Mouse (Mus musculus) kidney, postnatal 0 days (tissue): Measurements from ENCODE around the gene Ctnnbip1. TPM values are rescaled to one million over a fixed set of nuclear protein-coding genes. Genes with fewer than 3 reads are reported as not detected.

ENCODE experiments used
- ATAC-seq: fragments of 200-750 bp; cut with Nextera tagmentation; replicated peaks from 2 replicates; pipeline ENCODE4 v1.8.0; 2017; ENCODE audit warnings: low read depth, moderate number of reproducible peaks, moderate TSS enrichment, moderate library complexity; ENCODE audit not compliant: low FRiP score
- DNase-seq: peaks from one replicate; pipeline ENCODE4 v3.0.0-alpha.2; 2016; ENCODE audit warnings: low spot score
- H3K27ac ChIP-seq: fragments of 300-500 bp; sonication (generic); 2 replicates; pipeline ENCODE4 v1.5.1; 2014; ENCODE audit warnings: mild to moderate bottlenecking
- H3K27me3 ChIP-seq: fragments of 300-500 bp; sonication (generic); 2 replicates; pipeline ENCODE4 v1.6.1; 2014; ENCODE audit warnings: low read length, mixed read lengths; ENCODE audit not compliant: insufficient read depth
- H3K36me3 ChIP-seq: fragments of 300-500 bp; sonication (generic); 2 replicates; pipeline ENCODE4 v1.6.1; 2014; ENCODE audit warnings: low read length, mixed read lengths; ENCODE audit not compliant: insufficient read depth
- H3K4me1 ChIP-seq: fragments of 300-500 bp; sonication (generic); replicated peaks from 2 replicates; pipeline ENCODE4 v1.6.1; 2014; ENCODE audit warnings: antibody characterized with exemption, low read length, mixed read lengths; ENCODE audit not compliant: insufficient read depth
- H3K4me2 ChIP-seq: fragments of 300-500 bp; sonication (generic); 2 replicates; pipeline ENCODE4 v1.6.1; 2014; ENCODE audit warnings: mild to moderate bottlenecking, low read length, moderate library complexity, mixed read lengths
- H3K4me3 ChIP-seq: fragments of 300-500 bp; sonication (generic); replicated peaks from 2 replicates; pipeline ENCODE4 v1.5.1; 2014; ENCODE audit warnings: low read depth, low read length
- H3K9ac ChIP-seq: fragments of 300-500 bp; sonication (generic); 2 replicates; pipeline ENCODE4 v1.6.1; 2014; ENCODE audit warnings: low read depth, low read length
- H3K9me3 ChIP-seq: fragments of 300-500 bp; sonication (generic); replicated peaks from 2 replicates; pipeline ENCODE4 v1.6.1; 2016; ENCODE audit warnings: low read length, inconsistent platforms, mixed read lengths
- CTCF ChIP-seq: IDR thresholded peaks from 2 replicates; pipeline ENCODE4 v1.5.1; 2016; ENCODE audit warnings: antibody characterized with exemption, low read depth, mild to moderate bottlenecking, moderate library complexity
- WGBS: fragments of 180-500 bp; shearing (Covaris S2); extraction: QIAGEN DNeasy Blood & Tissue Kit; methylation state at CpG from one replicate; pipeline ENCODE4 v1.1.7; 2014; 5-methylcytosine and 5-hydroxymethylcytosine counted together
- polyA plus RNA-seq: library from polyadenylated mRNA; unstranded; fragments of >200 nt; fragmentation: Nextera tagmentation; extraction: Ambion mirVana; gene quantifications from 2 replicates; pipeline ENCODE4 v1.2.1, GENCODE M21; 2015

Gene Ctnnbip1
- 63.3 and 66.3 TPM in 2 replicates for polyA plus RNA-seq

DNA sequence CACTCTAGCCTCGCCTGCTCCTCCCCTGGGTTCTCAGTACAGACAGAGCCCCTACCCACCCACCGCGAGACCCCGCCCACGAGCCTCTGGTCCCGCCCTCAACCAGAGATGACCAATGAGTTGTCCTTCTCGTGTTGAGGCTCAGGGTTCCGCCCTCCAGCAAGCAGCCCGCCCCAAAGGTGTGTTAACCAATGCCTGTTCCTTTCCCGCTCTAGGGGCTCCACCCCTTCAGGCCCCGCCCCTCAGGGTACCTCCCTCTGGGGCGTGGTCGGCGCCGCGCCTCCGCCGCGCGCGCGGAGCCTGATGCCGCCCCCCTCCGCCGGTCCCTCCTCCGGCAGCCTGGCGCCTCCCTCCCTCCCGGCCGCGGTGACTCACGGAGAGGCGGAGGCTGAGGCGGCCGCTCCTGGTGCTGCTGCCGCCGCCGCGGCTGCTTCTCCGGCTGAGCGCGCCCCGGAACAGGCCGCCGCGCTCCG, at the start of gene Ctnnbip1:
Gene Ctnnbip1 (plus strand): TSS at position 369 of the 473 bp plus-strand sequence.
- DNase-seq (peak; percentile 99), ATAC-seq (peak; percentile 99)
- no peak for TF ChIP-seq CTCF
- under 1% methylated on average over 44 of the region's 46 CpGs for WGBS
- Histone ChIP-seq H3K27ac (peak within 1 kb of the TSS; percentile 82), H3K4me2 (peak within 1 kb of the TSS; percentile 92), H3K36me3 (no peaks in the 10 kb centered on the region), H3K9me3 (no peaks in the 10 kb centered on the region), H3K4me1 (peaks cover 7% of the 10 kb centered on the region; the same call in 1 of the 2 replicates), H3K4me3 (peak within 1 kb of the TSS; percentile 83), H3K9ac (peak within 1 kb of the TSS; percentile 95), H3K27me3 (no peaks in the 10 kb centered on the region)

- DNase-seq (no peak), ATAC-seq (no peak)
- Histone ChIP-seq H3K27ac (no peak overlapping the region), H3K9ac (no peak overlapping the region), H3K4me1 (no peaks in the 10 kb centered on the region), H3K4me2 (no peak overlapping the region), H3K4me3 (no peak overlapping the region), H3K27me3 (no peaks in the 10 kb centered on the region), H3K36me3 (0 out of 2 replicates have a peak, but pooled peaks cover 14% of the 10 kb centered on the region), H3K9me3 (no peaks in the 10 kb centered on the region)
- no peak for TF ChIP-seq CTCF
- 88% methylated on average over 3 of the region's 3 CpGs for WGBS
Measured at GRCm38 (mm10) chr4:149469557-149469956, 48.5 kb upstream of the Ctnnbip1 start.

- Histone ChIP-seq H3K27ac (no peak overlapping the region), H3K9ac (no peak overlapping the region), H3K4me1 (no peaks in the 10 kb centered on the region), H3K4me3 (no peak overlapping the region), H3K36me3 (0 out of 2 replicates have a peak, but pooled peaks cover 8% of the 10 kb centered on the region), H3K9me3 (no peaks in the 10 kb centered on the region), H3K27me3 (no peaks in the 10 kb centered on the region), H3K4me2 (no peak overlapping the region)
- no peak for TF ChIP-seq CTCF
- ATAC-seq: no peak
- peak; percentile 11 for DNase-seq
- WGBS: 47% methylated on average over 7 of the region's 7 CpGs
Measured at GRCm38 (mm10) chr4:149475096-149475495, 42.9 kb upstream of the Ctnnbip1 start.

- 74% methylated on average over 11 of the region's 11 CpGs for WGBS
- no peak for ATAC-seq
- no peak for TF ChIP-seq CTCF
Measured at GRCm38 (mm10) chr4:149477078-149477477, 41.0 kb upstream of the Ctnnbip1 start, which contains the start of gene Tmem274. Gene Tmem274, plus strand, starts transcription at chr4:149477378.

DNA sequence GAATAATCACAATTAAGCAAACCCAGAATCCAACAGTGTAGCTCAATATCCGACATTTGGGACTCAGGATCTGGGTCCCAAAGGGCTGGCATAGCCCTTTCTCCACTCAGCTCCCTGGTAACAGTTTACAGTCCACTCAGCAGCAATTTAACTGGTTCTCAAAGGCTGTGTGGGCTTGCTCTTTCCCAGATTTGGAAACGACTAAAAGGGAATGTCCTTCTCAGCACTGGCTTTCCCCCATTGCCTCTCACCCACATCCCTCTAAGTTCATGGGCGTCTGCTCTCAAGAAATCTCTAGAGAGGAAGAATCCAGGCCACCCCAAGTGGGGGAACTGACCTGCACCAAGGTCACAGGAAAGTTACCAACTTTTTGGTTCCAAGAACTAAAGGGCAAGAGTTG, 33.5 kb upstream of the Ctnnbip1 start:
- peak overlapping the region; percentile 77 for H3K27ac ChIP-seq
- WGBS: 43% methylated on average over 3 of the region's 3 CpGs
- TF ChIP-seq CTCF: no peak

More at GRCm38 (mm10) chr4:149477078-149477477, 41.0 kb upstream of the Ctnnbip1 start, which contains the start of gene Tmem274:
- Histone ChIP-seq H3K9ac (no peak within 1 kb of the TSS), H3K27me3 (no peaks in the 10 kb centered on the region), H3K4me1 (no peaks in the 10 kb centered on the region), H3K36me3 (0 out of 2 replicates have a peak, but pooled peaks cover 7% of the 10 kb centered on the region), H3K4me2 (no peak within 1 kb of the TSS), H3K9me3 (no peaks in the 10 kb centered on the region), H3K4me3 (no peak within 1 kb of the TSS), H3K27ac (no peak within 1 kb of the TSS)
- peak; percentile 4 for DNase-seq

GRCm38 (mm10) chr4:149485053-149485824, 32.8 kb upstream of the Ctnnbip1 start, which contains the start of the genes Nmnat1 and Lzic:
Gene Nmnat1, minus strand, starts transcription at chr4:149485202.
Gene Lzic, plus strand, starts transcription at chr4:149485229.
- Histone ChIP-seq H3K27me3 (no peaks in the 10 kb centered on the region), H3K4me3 (peak within 1 kb of the TSS; percentile 75), H3K27ac (peak within 1 kb of the TSS; percentile 77), H3K4me1 (peaks cover 5% of the 10 kb centered on the region; the same call in 1 of the 2 replicates), H3K4me2 (peak within 1 kb of the TSS; percentile 73), H3K9ac (peak within 1 kb of the TSS; percentile 78), H3K9me3 (no peaks in the 10 kb centered on the region), H3K36me3 (peaks cover 24% of the 10 kb centered on the region)
- DNase-seq (peak; percentile 96), ATAC-seq (peak; percentile 97)
- under 1% methylated on average over 60 of the region's 60 CpGs for WGBS
- TF ChIP-seq CTCF: peak; percentile 34

More for the DNA sequence above, 33.5 kb upstream of the Ctnnbip1 start:
- Histone ChIP-seq H3K4me3 (peak overlapping the region; percentile 75), H3K4me2 (peak overlapping the region; percentile 73), H3K9ac (peak overlapping the region; percentile 78), H3K36me3 (peaks cover 20% of the 10 kb centered on the region), H3K27me3 (no peaks in the 10 kb centered on the region), H3K9me3 (no peaks in the 10 kb centered on the region), H3K4me1 (peaks cover 5% of the 10 kb centered on the region; the same call in 1 of the 2 replicates)
- DNase-seq (peak; percentile 63), ATAC-seq (peak; percentile 23; the same call in 1 of the 2 replicates)
